Mouse (Mus musculus): ENCODE measurements around the gene Gm49388. TPM values are rescaled to one million over a fixed set of nuclear protein-coding genes. Genes with fewer than 3 reads are reported as not detected.

Gene Gm49388
- total and polyA plus RNA-seq, 2 experiments = not detected

GRCm38 (mm10) chr7:127765756-127766155 lies 19.7 kb upstream of the Gm49388 start:
- Histone ChIP-seq H3K36me3 (ENCODE audit: control insufficient read depth, insufficient read depth, low read length) (peaks cover 5% of the 10 kb centered on the region; the same call in 1 of the 2 replicates), H3K9ac (ENCODE audit: low read depth, low read length) (no peak overlapping the region), H3K4me1 (ENCODE audit: control insufficient read depth, insufficient read depth, low read length) (peaks cover 5% of the 10 kb centered on the region), H3K4me3 (ENCODE audit: insufficient read depth, low read depth, low read length) (no peak overlapping the region), H3K27me3 (ENCODE audit: control insufficient read depth, insufficient read depth, low read length) (no peaks in the 10 kb centered on the region), H3K79me2 (ENCODE audit: control insufficient read depth, insufficient read depth, low read length) (no peaks in the 10 kb centered on the region; the same call in 1 of the 2 replicates), H3K27ac (replicated peaks; ENCODE audit: insufficient read depth, low read depth, low read length) (no peak overlapping the region)
- TF ChIP-seq CTCF (IDR thresholded peaks at IDR 0.05; ENCODE audit: low read depth, low read length) (no peak), POLR2A (IDR thresholded peaks at IDR 0.05; ENCODE audit: extremely low read depth, insufficient read depth, low read length) (no peak)
- no peak for DNase-seq (ENCODE audit: extremely low read depth, low read depth, low spot score)
- 34% methylated on average over 2 of the region's 2 CpGs for WGBS

DNA sequence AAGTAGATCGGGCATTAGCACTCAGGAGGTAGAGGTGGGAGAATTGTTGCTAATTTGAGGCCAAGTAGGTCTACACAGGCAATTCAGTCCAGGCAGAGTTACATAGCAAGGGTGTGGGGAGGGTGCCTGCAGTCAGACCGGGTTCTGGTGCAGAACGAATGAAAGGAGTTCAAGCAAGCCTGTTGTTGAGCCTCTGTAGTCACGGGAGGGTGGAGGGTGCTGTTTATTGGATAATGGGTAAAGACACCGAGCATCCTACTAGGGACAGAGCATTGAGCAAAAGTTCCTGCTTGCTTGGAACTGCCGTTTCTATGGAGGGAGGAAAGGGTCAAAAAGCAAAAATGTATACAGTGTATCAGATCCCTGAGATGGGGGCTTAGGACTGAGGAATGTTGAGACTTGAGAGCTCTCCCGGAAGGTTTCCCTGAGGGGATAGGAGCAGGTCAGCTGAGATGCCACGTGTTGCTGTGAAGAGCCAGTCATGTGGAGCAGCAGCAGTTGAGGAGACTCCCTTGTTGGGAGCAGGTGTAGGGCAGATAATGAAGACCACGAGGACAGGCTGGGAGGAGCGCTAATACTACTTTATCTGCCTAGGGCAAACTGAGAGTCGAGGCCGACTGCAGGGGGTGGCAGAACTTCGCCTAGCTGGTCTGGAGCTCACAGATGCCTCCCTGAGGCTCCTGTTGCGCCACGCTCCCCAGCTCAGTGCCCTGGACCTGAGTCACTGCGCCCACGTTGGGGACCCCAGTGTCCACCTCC lies 18.4 kb upstream of the Gm49388 start:
- no peak for DNase-seq (ENCODE audit: extremely low read depth, low read depth, low spot score)
- no peak overlapping the region for H3K4me3 ChIP-seq (ENCODE audit: insufficient read depth, low read depth, low read length)
- no peak overlapping the region for H3K9ac ChIP-seq (ENCODE audit: low read depth, low read length)
- H3K4me1 ChIP-seq (ENCODE audit: control insufficient read depth, insufficient read depth, low read length) = peaks cover 10% of the 10 kb centered on the region
- no peaks in the 10 kb centered on the region for H3K27me3 ChIP-seq (ENCODE audit: control insufficient read depth, insufficient read depth, low read length)
- WGBS = 83% methylated on average over 17 of the region's 17 CpGs
- TF ChIP-seq POLR2A (IDR thresholded peaks at IDR 0.05; ENCODE audit: extremely low read depth, insufficient read depth, low read length) = no peak
- TF ChIP-seq CTCF (IDR thresholded peaks at IDR 0.05; ENCODE audit: low read depth, low read length) = no peak
- H3K27ac ChIP-seq (replicated peaks; ENCODE audit: insufficient read depth, low read depth, low read length) = no peak overlapping the region
- peaks cover 5% of the 10 kb centered on the region; the same call in 1 of the 2 replicates for H3K36me3 ChIP-seq (ENCODE audit: control insufficient read depth, insufficient read depth, low read length)
- no peaks in the 10 kb centered on the region; the same call in 1 of the 2 replicates for H3K79me2 ChIP-seq (ENCODE audit: control insufficient read depth, insufficient read depth, low read length)

DNA sequence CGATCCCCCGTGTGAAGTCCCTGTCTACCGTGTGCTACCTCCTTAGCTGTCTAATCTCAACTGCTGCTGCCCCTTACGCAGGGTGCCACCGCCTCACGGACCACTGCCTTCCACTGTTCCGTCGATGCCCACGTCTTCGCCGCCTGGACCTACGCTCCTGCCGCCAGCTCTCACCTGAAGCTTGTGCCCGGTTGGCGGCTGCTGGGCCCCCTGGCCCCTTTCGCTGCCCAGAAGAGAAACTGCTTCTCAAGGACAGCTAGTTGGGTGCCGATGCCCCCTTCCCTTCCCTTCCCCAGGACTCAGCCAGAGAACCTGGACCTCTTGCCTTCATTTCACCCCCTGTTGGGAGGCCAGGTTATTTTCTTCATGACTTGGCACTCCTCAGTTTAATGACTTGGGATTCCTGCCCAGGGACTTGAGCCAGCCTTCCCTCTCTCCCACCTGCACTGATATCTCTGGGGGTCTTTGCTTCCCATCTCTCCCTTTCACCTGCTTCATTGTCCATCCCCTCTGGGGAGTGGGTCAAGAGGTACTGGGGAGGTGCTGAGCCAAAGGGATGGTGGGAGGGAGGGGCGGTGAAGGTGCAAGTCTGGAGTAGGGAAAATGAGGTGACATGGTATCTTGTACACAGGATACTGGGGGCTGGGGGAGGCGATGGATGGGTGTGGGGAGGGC lies 17.6 kb upstream of the Gm49388 start:
- Histone ChIP-seq H3K27ac (replicated peaks; ENCODE audit: insufficient read depth, low read depth, low read length) (no peak overlapping the region), H3K79me2 (ENCODE audit: control insufficient read depth, insufficient read depth, low read length) (no peaks in the 10 kb centered on the region; the same call in 1 of the 2 replicates), H3K4me3 (ENCODE audit: insufficient read depth, low read depth, low read length) (no peak overlapping the region), H3K36me3 (ENCODE audit: control insufficient read depth, insufficient read depth, low read length) (peaks cover 5% of the 10 kb centered on the region; the same call in 1 of the 2 replicates), H3K4me1 (ENCODE audit: control insufficient read depth, insufficient read depth, low read length) (peaks cover 10% of the 10 kb centered on the region), H3K9ac (ENCODE audit: low read depth, low read length) (no peak overlapping the region), H3K27me3 (ENCODE audit: control insufficient read depth, insufficient read depth, low read length) (no peaks in the 10 kb centered on the region)
- no peak for TF ChIP-seq CTCF (IDR thresholded peaks at IDR 0.05; ENCODE audit: low read depth, low read length)
- no peak for TF ChIP-seq POLR2A (IDR thresholded peaks at IDR 0.05; ENCODE audit: extremely low read depth, insufficient read depth, low read length)
- WGBS = 96% methylated on average over 19 of the region's 19 CpGs
- no peak for DNase-seq (ENCODE audit: extremely low read depth, low read depth, low spot score)

- peaks cover 1% of the 10 kb centered on the region; the same call in 1 of the 2 replicates for H3K36me3 ChIP-seq (ENCODE audit: control insufficient read depth, insufficient read depth, low read length)
- H3K9ac ChIP-seq (ENCODE audit: low read depth, low read length) = no peak overlapping the region
- H3K27me3 ChIP-seq (ENCODE audit: control insufficient read depth, insufficient read depth, low read length) = no peaks in the 10 kb centered on the region
- no peak overlapping the region for H3K27ac ChIP-seq (replicated peaks; ENCODE audit: insufficient read depth, low read depth, low read length)
- H3K79me2 ChIP-seq (ENCODE audit: control insufficient read depth, insufficient read depth, low read length) = no peaks in the 10 kb centered on the region; the same call in 1 of the 2 replicates
- TF ChIP-seq CTCF (IDR thresholded peaks at IDR 0.05; ENCODE audit: low read depth, low read length) (peak; percentile 50), POLR2A (IDR thresholded peaks at IDR 0.05; ENCODE audit: extremely low read depth, insufficient read depth, low read length) (no peak)
- WGBS = 66% methylated on average over 13 of the region's 13 CpGs
- peaks cover 10% of the 10 kb centered on the region for H3K4me1 ChIP-seq (ENCODE audit: control insufficient read depth, insufficient read depth, low read length)
- no peak overlapping the region for H3K4me3 ChIP-seq (ENCODE audit: insufficient read depth, low read depth, low read length)
- no peak for DNase-seq (ENCODE audit: extremely low read depth, low read depth, low spot score)
Measured at GRCm38 (mm10) chr7:127768346-127768996, 16.9 kb upstream of the Gm49388 start.

DNA sequence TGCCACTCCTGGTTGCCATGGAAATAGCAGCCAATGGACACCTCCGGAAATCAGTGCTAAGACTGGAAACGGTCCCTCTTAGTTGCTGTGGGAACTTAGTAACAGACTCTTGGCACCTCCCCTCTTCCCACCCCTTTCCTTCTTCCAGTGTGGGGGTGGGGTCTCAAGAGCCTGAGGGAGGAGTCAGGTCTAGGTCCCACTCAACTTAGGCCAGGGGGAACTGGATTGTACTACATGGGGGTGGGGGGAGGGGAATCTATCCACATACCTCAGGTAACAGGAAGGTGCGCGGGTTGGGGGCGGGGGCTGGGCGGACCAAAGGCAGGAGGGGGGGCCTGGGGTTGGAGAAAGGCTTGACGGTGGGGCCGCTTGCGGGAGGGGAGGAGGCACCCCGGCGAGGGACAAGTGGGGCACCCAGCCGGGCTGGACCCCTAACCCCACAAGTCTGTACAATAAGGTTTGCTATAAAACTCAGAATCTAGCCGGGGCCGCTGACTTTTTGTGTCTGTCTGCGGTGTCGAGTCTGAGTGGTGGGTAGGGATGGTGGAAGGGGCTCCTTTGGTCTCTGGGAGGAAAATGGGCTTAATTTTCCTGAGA lies 16.3 kb upstream of the Gm49388 start:
- peak overlapping the region; percentile 84 for H3K27ac ChIP-seq (replicated peaks; ENCODE audit: insufficient read depth, low read depth, low read length)
- WGBS = 1% methylated on average over 16 of the region's 16 CpGs
- DNase-seq (ENCODE audit: extremely low read depth, low read depth, low spot score) = peak; percentile 98
- no peaks in the 10 kb centered on the region for H3K36me3 ChIP-seq (ENCODE audit: control insufficient read depth, insufficient read depth, low read length)
- no peaks in the 10 kb centered on the region; the same call in 1 of the 2 replicates for H3K79me2 ChIP-seq (ENCODE audit: control insufficient read depth, insufficient read depth, low read length)
- H3K27me3 ChIP-seq (ENCODE audit: control insufficient read depth, insufficient read depth, low read length) = no peaks in the 10 kb centered on the region
- TF ChIP-seq POLR2A (IDR thresholded peaks at IDR 0.05; ENCODE audit: extremely low read depth, insufficient read depth, low read length) (no peak), CTCF (IDR thresholded peaks at IDR 0.05; ENCODE audit: low read depth, low read length) (no peak)
- peak overlapping the region; percentile 96 for H3K4me3 ChIP-seq (ENCODE audit: insufficient read depth, low read depth, low read length)
- H3K9ac ChIP-seq (ENCODE audit: low read depth, low read length) = peak overlapping the region; percentile 63
- H3K4me1 ChIP-seq (ENCODE audit: control insufficient read depth, insufficient read depth, low read length) = peaks cover 12% of the 10 kb centered on the region
